Mouse (Mus musculus) heart, postnatal 0 days (tissue): ENCODE data around the gene Tatdn2.

Source experiments
- CTCF ChIP-seq: IDR thresholded peaks from 2 replicates; pipeline ENCODE4 v1.5.1; 2016; ENCODE audit warnings: antibody characterized with exemption, control low read depth, low read depth
- EP300 ChIP-seq: IDR thresholded peaks from 2 replicates; pipeline ENCODE4 v1.6.1; 2016; ENCODE audit warnings: antibody characterized with exemption, low read depth

- TF ChIP-seq CTCF = no peak
- TF ChIP-seq EP300 = no peak
Observed at GRCm38 (mm10) chr6:113656847-113657246, 40.0 kb upstream of the Tatdn2 start.
